Mouse (Mus musculus) midbrain, embryonic 13.5 days (tissue): ENCODE results near the gene Asgr1. TPM values are rescaled to one million over a fixed set of nuclear protein-coding genes. Genes with fewer than 3 reads are reported as not detected.
A peak's percentile ranks its signal among the peaks of the same experiment; 100 is the strongest.
"Not testable (repeated sequence)": the region's sequence is repeated elsewhere in the genome, so short reads cannot be mapped to it uniquely, and the experiment has no call there.

Experiments
- ATAC-seq: fragments of 200-750 bp; cut with Nextera tagmentation; 2 replicates; pipeline ENCODE4 v1.8.0; 2017; ENCODE audit warnings: mild to moderate bottlenecking, moderate TSS enrichment, moderate library complexity
- H3K27ac ChIP-seq: fragments of 300-500 bp; sonication (generic); 2 replicates; pipeline ENCODE4 v1.5.1; 2015; ENCODE audit warnings: inconsistent platforms, mild to moderate bottlenecking, moderate library complexity
- H3K27me3 ChIP-seq: fragments of 300-500 bp; sonication (generic); 2 replicates; pipeline ENCODE4 v1.6.1; 2015; ENCODE audit warnings: mild to moderate bottlenecking, inconsistent platforms
- H3K36me3 ChIP-seq: fragments of 300-500 bp; sonication (generic); 2 replicates; pipeline ENCODE4 v1.6.1; 2015; ENCODE audit warnings: mild to moderate bottlenecking, inconsistent platforms
- H3K4me1 ChIP-seq: fragments of 300-500 bp; sonication (generic); replicated peaks from 2 replicates; pipeline ENCODE4 v1.6.1; 2015; ENCODE audit warnings: inconsistent platforms
- H3K4me2 ChIP-seq: fragments of 300-500 bp; sonication (generic); replicated peaks from 2 replicates; pipeline ENCODE4 v1.6.1; 2015; ENCODE audit warnings: moderate library complexity, mild to moderate bottlenecking, inconsistent platforms
- H3K4me3 ChIP-seq: fragments of 300-500 bp; sonication (generic); replicated peaks from 2 replicates; pipeline ENCODE4 v1.5.1; 2015; ENCODE audit warnings: mild to moderate bottlenecking, inconsistent platforms
- H3K9ac ChIP-seq: fragments of 300-500 bp; sonication (generic); replicated peaks from 2 replicates; pipeline ENCODE4 v1.6.1; 2015; ENCODE audit warnings: mild to moderate bottlenecking, inconsistent platforms
- H3K9me3 ChIP-seq: fragments of 300-500 bp; sonication (generic); 2 replicates; pipeline ENCODE4 v1.6.1; 2016; ENCODE audit warnings: mild to moderate bottlenecking, inconsistent platforms
- WGBS: fragments of 180-500 bp; shearing (Covaris S2); methylation state at CpG from one replicate; pipeline ENCODE4 v1.1.7; 2015; 5-methylcytosine and 5-hydroxymethylcytosine counted together
- polyA plus RNA-seq: library from polyadenylated mRNA; unstranded; fragments of >200 nt; fragmentation: Nextera tagmentation; extraction: Ambion mirVana; gene quantifications from 2 replicates; pipeline ENCODE4 v1.2.1, GENCODE M21; 2015

Gene Asgr1
- polyA plus RNA-seq, 1 experiment from 2014 or later = 0.97 TPM

DNA sequence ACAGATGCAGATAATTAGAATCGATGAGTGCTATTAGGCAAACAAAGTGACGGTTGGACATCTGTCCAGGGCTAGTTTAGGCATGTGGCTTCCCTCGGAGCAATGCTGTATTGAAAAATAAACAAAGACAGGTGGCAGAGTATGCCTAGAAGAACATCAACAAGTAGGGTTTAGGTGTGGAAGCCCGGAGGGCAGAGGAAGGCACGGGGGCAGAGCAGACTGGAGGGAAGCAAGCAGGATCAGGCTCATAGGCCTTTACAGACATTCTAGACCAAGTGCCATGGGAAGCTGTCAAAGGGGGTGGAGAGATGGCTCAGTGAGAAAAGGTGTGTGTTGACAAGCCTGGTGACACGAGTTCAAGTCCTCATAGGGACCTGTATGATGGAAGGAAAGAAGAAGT is 4.5 kb upstream of the Asgr1 start:
- Histone ChIP-seq H3K9ac (no peak overlapping the region), H3K4me1 (no peaks in the 10 kb centered on the region), H3K27ac (no peak overlapping the region), H3K36me3 (peaks cover 11% of the 10 kb centered on the region), H3K27me3 (no peaks in the 10 kb centered on the region), H3K4me3 (no peak overlapping the region), H3K9me3 (no peaks in the 10 kb centered on the region), H3K4me2 (no peak overlapping the region)
- no peak for ATAC-seq
- WGBS = 77% methylated on average over 6 of the region's 6 CpGs

- Histone ChIP-seq H3K4me2 (no peak overlapping the region), H3K27ac (no peak overlapping the region), H3K27me3 (no peaks in the 10 kb centered on the region), H3K9me3 (no peaks in the 10 kb centered on the region), H3K36me3 (peaks cover 7% of the 10 kb centered on the region), H3K9ac (no peak overlapping the region), H3K4me3 (no peak overlapping the region), H3K4me1 (no peaks in the 10 kb centered on the region)
- 61% methylated on average over 10 of the region's 10 CpGs for WGBS
- no peak for ATAC-seq
Observed at GRCm38 (mm10) chr11:70049816-70050215, 4.1 kb upstream of the Asgr1 start.

DNA sequence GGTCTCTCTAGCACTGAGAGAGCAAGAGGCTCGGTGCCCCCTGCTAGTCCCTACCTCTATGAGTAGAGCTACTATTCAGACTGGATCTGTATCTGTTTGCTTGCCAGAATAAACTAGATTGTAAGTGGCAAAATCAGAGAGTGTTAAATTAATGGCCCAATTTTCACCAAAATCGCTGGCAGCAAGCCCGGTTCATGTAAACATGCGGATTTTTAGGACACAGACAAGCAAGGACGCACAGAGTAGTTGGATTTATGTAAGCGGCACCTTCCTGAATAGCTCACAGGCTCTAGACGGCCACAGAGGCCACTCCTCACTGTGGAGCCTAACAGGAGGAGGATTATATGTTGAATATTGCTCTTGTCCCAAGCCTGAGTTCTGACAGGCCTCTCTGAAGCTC is 729 bp upstream of the Asgr1 start:
- no peaks in the 10 kb centered on the region for H3K27me3 ChIP-seq
- 0 out of 2 replicates have a peak, but pooled peaks cover 5% of the 10 kb centered on the region for H3K4me1 ChIP-seq
- no peaks in the 10 kb centered on the region for H3K36me3 ChIP-seq
- WGBS = 75% methylated on average over 7 of the region's 7 CpGs
- no peaks in the 10 kb centered on the region for H3K9me3 ChIP-seq
- no peak overlapping the region for H3K4me2 ChIP-seq
- H3K4me3 ChIP-seq = no peak overlapping the region
- H3K27ac ChIP-seq = no peak overlapping the region
- no peak overlapping the region for H3K9ac ChIP-seq
- no peak for ATAC-seq

GRCm38 (mm10) chr11:70055618-70056214 is 1.8 kb downstream of the Asgr1 start:
- H3K4me3 ChIP-seq = no peak overlapping the region
- H3K27me3 ChIP-seq = no peaks in the 10 kb centered on the region
- 0 out of 2 replicates have a peak, but pooled peaks cover 5% of the 10 kb centered on the region for H3K4me1 ChIP-seq
- H3K9ac ChIP-seq = no peak overlapping the region; the same call in 1 of the 2 replicates
- WGBS = 27% methylated on average over 18 of the region's 18 CpGs
- H3K9me3 ChIP-seq = no peaks in the 10 kb centered on the region
- H3K27ac ChIP-seq = no peak overlapping the region
- H3K4me2 ChIP-seq = peak overlapping the region; percentile 27; the same call in 1 of the 2 replicates
- no peaks in the 10 kb centered on the region for H3K36me3 ChIP-seq
- ATAC-seq = peak; percentile 62

DNA sequence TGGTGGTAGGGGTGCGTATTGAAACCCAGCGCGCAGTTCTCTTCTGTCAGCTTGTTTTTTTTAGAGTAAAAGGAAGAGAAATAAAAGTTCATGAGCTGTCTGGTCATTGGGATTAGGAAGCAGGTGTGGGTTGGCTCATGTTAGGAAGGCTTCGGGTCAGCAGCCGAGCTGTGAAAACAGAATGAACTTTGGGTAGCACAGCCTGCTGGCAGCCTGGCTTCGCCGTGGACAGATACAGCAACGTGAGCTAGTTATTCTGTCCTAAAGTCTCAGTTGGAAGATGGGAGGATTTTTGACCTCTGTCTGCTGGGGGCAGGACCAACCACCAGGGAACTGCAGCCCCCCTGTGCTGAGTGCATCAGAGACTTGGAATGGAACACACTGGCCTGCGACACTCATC is 3.9 kb downstream of the Asgr1 start:
- H3K9ac ChIP-seq = no peak overlapping the region
- no peak overlapping the region for H3K4me3 ChIP-seq
- no peaks in the 10 kb centered on the region for H3K27me3 ChIP-seq
- ATAC-seq = no peak
- WGBS = 85% methylated on average over 9 of the region's 9 CpGs
- H3K4me2 ChIP-seq = no peak overlapping the region
- no peaks in the 10 kb centered on the region for H3K9me3 ChIP-seq
- H3K36me3 ChIP-seq = no peaks in the 10 kb centered on the region
- no peak overlapping the region for H3K27ac ChIP-seq
- H3K4me1 ChIP-seq = 0 out of 2 replicates have a peak, but pooled peaks cover 5% of the 10 kb centered on the region

- WGBS = 75% methylated on average over 6 of the region's 6 CpGs
Observed at GRCm38 (mm10) chr11:70059930-70060329, 6.0 kb downstream of the Asgr1 start.

GRCm38 (mm10) chr11:70063053-70063452 is 9.2 kb downstream of the Asgr1 start:
- no peak overlapping the region for H3K4me2 ChIP-seq
- WGBS = 69% methylated on average over 3 of the region's 3 CpGs
- H3K9me3 ChIP-seq = no peaks in the 10 kb centered on the region
- no peak overlapping the region for H3K4me3 ChIP-seq
- no peaks in the 10 kb centered on the region for H3K36me3 ChIP-seq
- H3K9ac ChIP-seq = no peak overlapping the region
- H3K27ac ChIP-seq = no peak overlapping the region
- H3K4me1 ChIP-seq = 0 out of 2 replicates have a peak, but pooled peaks cover 9% of the 10 kb centered on the region
- no peak for ATAC-seq
- H3K27me3 ChIP-seq = no peaks in the 10 kb centered on the region

More at GRCm38 (mm10) chr11:70059930-70060329, 6.0 kb downstream of the Asgr1 start:
- Histone ChIP-seq H3K4me3 (no peak overlapping the region), H3K9me3 (no peaks in the 10 kb centered on the region), H3K4me1 (0 out of 2 replicates have a peak, but pooled peaks cover 5% of the 10 kb centered on the region), H3K27me3 (no peaks in the 10 kb centered on the region), H3K36me3 (no peaks in the 10 kb centered on the region), H3K27ac (no peak overlapping the region), H3K9ac (no peak overlapping the region), H3K4me2 (no peak overlapping the region)
- no peak for ATAC-seq

- Histone ChIP-seq H3K27me3 (no peaks in the 10 kb centered on the region), H3K9me3 (no peaks in the 10 kb centered on the region), H3K4me2 (no peak overlapping the region), H3K27ac (no peak overlapping the region), H3K36me3 (no peaks in the 10 kb centered on the region), H3K4me3 (no peak overlapping the region), H3K9ac (no peak overlapping the region), H3K4me1 (0 out of 2 replicates have a peak, but pooled peaks cover 13% of the 10 kb centered on the region)
- 83% methylated on average over 4 of the region's 4 CpGs for WGBS
- no peak for ATAC-seq
Observed at GRCm38 (mm10) chr11:70066701-70067100, 12.8 kb downstream of the Asgr1 start.

DNA sequence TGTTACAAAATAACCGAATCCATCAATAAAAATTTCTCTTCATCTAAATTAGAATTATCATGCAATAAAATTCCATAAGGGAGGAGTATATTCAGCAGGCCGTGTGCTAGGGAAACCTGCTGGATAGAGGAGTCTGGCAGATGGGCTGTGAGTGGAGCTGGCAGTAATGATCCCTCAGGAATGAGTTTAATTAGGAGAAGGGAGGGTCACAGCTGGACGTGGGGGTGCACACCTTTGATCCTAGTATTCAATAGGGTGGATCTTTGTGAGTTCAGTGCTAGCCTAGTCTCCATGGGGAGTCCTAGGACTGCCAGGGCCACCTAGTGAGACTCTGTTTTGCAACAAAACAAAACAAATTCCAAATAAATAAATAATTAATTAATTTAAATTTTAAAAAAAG is 14.4 kb downstream of the Asgr1 start:
- no peak overlapping the region for H3K9ac ChIP-seq
- no peaks in the 10 kb centered on the region for H3K36me3 ChIP-seq
- H3K4me3 ChIP-seq = no peak overlapping the region
- peak; percentile 65; the same call in 1 of the 2 replicates for ATAC-seq
- 0 out of 2 replicates have a peak, but pooled peaks cover 13% of the 10 kb centered on the region for H3K4me1 ChIP-seq
- WGBS = 25% methylated on average over 3 of the region's 3 CpGs
- H3K4me2 ChIP-seq = no peak overlapping the region
- H3K27ac ChIP-seq = peak overlapping the region; percentile 36; the same call in 1 of the 2 replicates
- H3K9me3 ChIP-seq = no peaks in the 10 kb centered on the region
- H3K27me3 ChIP-seq = no peaks in the 10 kb centered on the region

- no peaks in the 10 kb centered on the region for H3K9me3 ChIP-seq
- no peak overlapping the region for H3K27ac ChIP-seq
- WGBS = 78% methylated on average over 6 of the region's 6 CpGs
- no peaks in the 10 kb centered on the region for H3K36me3 ChIP-seq
- ATAC-seq = no peak
- H3K4me2 ChIP-seq = no peak overlapping the region
- H3K4me3 ChIP-seq = no peak overlapping the region
- H3K4me1 ChIP-seq = 0 out of 2 replicates have a peak, but pooled peaks cover 13% of the 10 kb centered on the region
- no peak overlapping the region for H3K9ac ChIP-seq
- no peaks in the 10 kb centered on the region for H3K27me3 ChIP-seq
Observed at GRCm38 (mm10) chr11:70070057-70070456, 16.2 kb downstream of the Asgr1 start.

- not testable (repeated sequence) for H3K9me3 ChIP-seq, ATAC-seq
- 85% methylated on average over 3 of the region's 3 CpGs for WGBS
Observed at GRCm38 (mm10) chr11:70070603-70071002, 16.7 kb downstream of the Asgr1 start.

GRCm38 (mm10) chr11:70074379-70075071 is 20.6 kb downstream of the Asgr1 start:
- no peak overlapping the region for H3K4me3 ChIP-seq
- WGBS = 39% methylated on average over 17 of the region's 17 CpGs
- H3K4me1 ChIP-seq = no peaks in the 10 kb centered on the region
- H3K9me3 ChIP-seq = no peaks in the 10 kb centered on the region
- ATAC-seq = no peak
- no peaks in the 10 kb centered on the region for H3K36me3 ChIP-seq
- no peak overlapping the region for H3K9ac ChIP-seq
- no peaks in the 10 kb centered on the region for H3K27me3 ChIP-seq
- no peak overlapping the region for H3K27ac ChIP-seq
- peak overlapping the region; percentile 28; the same call in 1 of the 2 replicates for H3K4me2 ChIP-seq

More at GRCm38 (mm10) chr11:70070603-70071002, 16.7 kb downstream of the Asgr1 start:
- not testable (repeated sequence) for H3K4me3 ChIP-seq, H3K9ac ChIP-seq, H3K27me3 ChIP-seq, H3K27ac ChIP-seq, H3K36me3 ChIP-seq, H3K4me2 ChIP-seq
- H3K4me1 ChIP-seq = 0 out of 2 replicates have a peak, but pooled peaks cover 13% of the 10 kb centered on the region
